Mouse (Mus musculus): ENCODE data around the gene A230072I06Rik.

Gene A230072I06Rik

GRCm38 (mm10) chr8:12324561-12324960, 45.9 kb downstream of the A230072I06Rik start:
- DNase-seq (ENCODE audit: low spot score), result no peak

- DNase-seq (ENCODE audit: low spot score), result no peak
Measured at GRCm38 (mm10) chr8:12324991-12325601, 46.5 kb downstream of the A230072I06Rik start.

GRCm38 (mm10) chr8:12327187-12327586, 48.6 kb downstream of the A230072I06Rik start:
- DNase-seq (ENCODE audit: low spot score), result no peak

- no peak for DNase-seq (ENCODE audit: low spot score)
Measured at GRCm38 (mm10) chr8:12327707-12328471, 49.3 kb downstream of the A230072I06Rik start.

GRCm38 (mm10) chr8:12328476-12328875, 49.9 kb downstream of the A230072I06Rik start:
- no peak for DNase-seq (ENCODE audit: low spot score)

- DNase-seq (ENCODE audit: low spot score), result no peak
Measured at GRCm38 (mm10) chr8:12330066-12330465, 51.4 kb downstream of the A230072I06Rik start.
